Mouse (Mus musculus) fibroblast of lung, adult 2 months (primary cell): ENCODE measurements around the gene Psors1c2.

ENCODE experiments used
- DNase-seq: peaks from one replicate; pipeline ENCODE4 v3.0.0-alpha.2; 2011; ENCODE audit warnings: low read depth

Psors1c2 gene

GRCm38 (mm10) chr17:35558216-35558615 is 25.2 kb downstream of the Psors1c2 start:
- no peak for DNase-seq

GRCm38 (mm10) chr17:35567150-35567549 is 34.1 kb downstream of the Psors1c2 start, which contains the start of gene 2300002M23Rik:
Gene 2300002M23Rik (plus strand): TSS chr17:35567450.
- no peak for DNase-seq

DNA sequence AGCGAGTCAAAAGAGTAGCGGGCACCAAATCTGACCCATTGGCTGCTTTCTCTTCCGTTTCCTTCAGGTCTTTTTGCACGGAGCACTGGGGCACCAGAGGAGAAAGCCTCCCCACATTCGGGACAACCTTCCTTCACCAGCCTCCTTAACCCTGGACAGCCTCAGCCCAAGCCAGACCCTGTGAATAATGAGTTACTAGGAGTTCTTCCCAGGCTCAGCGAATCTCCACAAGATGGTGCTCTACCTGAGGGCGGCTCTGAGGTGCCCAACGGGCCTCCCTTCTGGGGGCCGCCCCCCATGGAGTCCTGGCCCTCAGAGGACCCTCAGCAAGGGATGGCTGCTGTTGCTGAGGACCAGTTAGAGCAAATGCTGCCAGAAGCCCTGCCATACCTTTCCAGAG is 34.8 kb downstream of the Psors1c2 start:
- DNase-seq: no peak

DNA sequence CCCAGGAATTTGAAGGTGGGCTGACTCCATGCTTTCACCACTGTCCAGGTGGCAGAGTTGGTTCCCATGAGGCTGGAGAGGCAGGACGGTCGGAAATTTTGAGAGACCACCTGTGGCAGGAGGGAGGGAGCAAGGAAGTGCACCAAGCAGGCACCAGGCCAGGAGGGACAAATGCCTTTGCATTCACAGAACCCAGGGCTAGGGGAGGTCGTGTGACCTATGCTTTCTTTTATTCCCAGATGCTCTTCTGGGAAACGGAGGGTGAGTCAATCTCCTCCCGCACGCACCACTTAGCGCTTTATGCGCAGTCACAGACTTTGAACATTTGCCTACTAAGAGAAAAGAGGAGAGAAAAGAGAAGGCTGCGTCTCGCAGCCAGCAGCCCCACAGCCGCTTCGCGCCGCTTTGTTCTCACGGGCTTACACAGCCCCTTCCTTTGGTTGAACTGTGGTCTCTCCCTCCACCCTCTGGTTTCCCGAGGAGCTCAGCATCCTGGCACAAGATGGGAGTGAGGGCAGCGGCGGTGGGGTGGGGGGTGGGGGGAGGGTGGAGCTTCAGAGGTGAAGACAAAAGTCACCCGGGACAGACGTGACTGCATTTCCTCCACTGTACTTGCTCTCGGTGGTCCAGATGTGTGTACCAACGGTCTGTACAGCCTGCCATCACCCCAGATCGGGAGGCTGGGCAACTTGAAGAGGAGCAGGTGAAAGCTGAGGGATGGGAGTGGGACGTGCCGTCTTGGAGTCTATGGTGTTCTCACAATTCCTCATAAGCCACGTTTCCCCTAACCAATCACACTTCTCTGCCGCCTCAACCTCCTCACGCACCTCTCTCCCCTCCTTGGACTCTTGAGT is 36.3 kb downstream of the Psors1c2 start:
- peak; percentile 40 for DNase-seq

- DNase-seq: no peak
Measured at GRCm38 (mm10) chr17:35570836-35571235, 37.8 kb downstream of the Psors1c2 start.

GRCm38 (mm10) chr17:35571477-35571876 is 38.5 kb downstream of the Psors1c2 start:
- DNase-seq: no peak

DNA sequence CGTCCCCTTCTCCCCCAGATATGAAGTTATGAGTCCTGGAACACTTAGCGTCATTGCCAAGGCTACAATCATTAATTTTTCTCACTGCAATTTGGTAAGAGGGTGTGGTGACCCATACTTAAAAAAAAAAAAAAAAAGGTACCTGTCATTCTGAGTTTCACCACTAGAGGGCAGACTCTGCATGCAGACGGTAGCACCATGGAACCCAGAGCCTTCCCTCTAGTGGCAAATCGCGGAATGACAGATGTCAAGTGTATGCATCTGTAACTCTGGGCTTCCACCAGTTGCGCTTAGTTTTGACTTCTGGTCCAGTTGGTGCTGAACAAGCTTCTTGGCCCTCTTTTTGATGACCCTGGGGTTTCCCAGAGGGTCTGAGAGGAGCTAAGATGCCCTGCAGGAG is 45.2 kb downstream of the Psors1c2 start:
- peak; percentile 86 for DNase-seq

DNA sequence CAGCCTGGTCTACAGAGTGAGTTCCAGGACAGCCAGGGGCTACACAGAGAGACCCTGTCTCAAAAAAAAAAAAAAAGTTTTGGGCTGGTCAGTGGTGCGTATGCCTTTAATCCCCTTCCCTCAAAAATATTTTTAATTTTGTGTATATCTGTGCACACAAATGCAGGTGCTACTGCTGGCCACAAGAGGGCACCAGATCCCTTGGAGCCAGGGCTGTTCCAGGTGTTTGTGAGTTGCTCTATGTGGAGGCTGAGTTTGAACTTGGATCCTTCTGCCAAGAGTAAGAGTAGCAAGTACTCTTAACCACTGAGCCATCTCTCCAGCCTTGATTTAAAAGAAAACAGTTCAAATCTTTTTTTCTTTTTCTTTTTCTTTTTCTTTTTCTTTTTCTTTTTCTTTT is 49.9 kb downstream of the Psors1c2 start:
- no peak for DNase-seq
